ENCODE assay signal across 12 mouse cellular contexts in genomic region chr4:131484607-131485111, GRCm38 (mm10).
A peak's percentile ranks its signal among the peaks of the same experiment; 100 is the strongest.
DNase-seq lines count a peak whose midpoint lies in the region; ATAC-seq and TF ChIP-seq lines count a peak whose summit lies in the region.
"Had no signal": no experiment of that assay in that cellular context is flagged by ENCODE, and none has a peak within 500 bp of the region (broad histone marks: within the 10 kb centered on the region; RNA-seq: fewer than 3 reads in every experiment).

No protein-coding gene starts in this region.

- no peak for TF ChIP-seq POLR2A in cerebellum, adult 2 months (IDR thresholded peaks at IDR 0.05; ENCODE audit: borderline replicate concordance, insufficient read depth, low read length)

- no peak for ATAC-seq in forebrain, embryonic 12.5 days (ENCODE audit: low FRiP score)
- peak; percentile 81 for ATAC-seq in limb, embryonic 13.5 days (ENCODE audit: low FRiP score, low read depth)
- no peak for ATAC-seq in megakaryocyte, adult 5-6 weeks (ENCODE audit: poor library complexity, severe bottlenecking)
- ATAC-seq in frontal cortex, adult (ENCODE audit: low TSS enrichment), result no peak

- peak overlapping the region; percentile 60 for H3K4me3 ChIP-seq in E14TG2a.4 (replicated peaks; ENCODE audit: low read length)
- no peak overlapping the region for H3K4me3 ChIP-seq in cerebellum, adult 2 months (replicated peaks; ENCODE audit: insufficient read depth, low read depth, low read length)
- no peak overlapping the region for H3K4me3 ChIP-seq in forebrain, embryonic 12.5 days (replicated peaks)
- H3K4me3 ChIP-seq in limb, embryonic 13.5 days, result no peak overlapping the region
- H3K4me3 ChIP-seq: liver, embryonic 15.5 days; neural tube, embryonic 12.5 days had no signal

- no peak overlapping the region for H3K4me2 ChIP-seq in forebrain, embryonic 12.5 days
- H3K4me2 ChIP-seq in limb, embryonic 13.5 days (replicated peaks), result peak overlapping the region; percentile 44
- H3K4me2 ChIP-seq: liver, embryonic 15.5 days; neural tube, embryonic 12.5 days had no signal

- no peak for TF ChIP-seq CTCF in E14TG2a.4 (conservative IDR thresholded peaks at IDR 0.05; ENCODE audit: low read length)
- TF ChIP-seq CTCF in cerebellum, adult 2 months (IDR thresholded peaks at IDR 0.05; ENCODE audit: borderline replicate concordance, insufficient read depth, low read depth, low read length), result no peak

- peak; percentile 47 to 51 for DNase-seq in cerebellum, adult 2 months
- DNase-seq in thymus, adult 18-20 months, result no peak
- no peak for DNase-seq in left cerebral cortex, adult 8-10 months (ENCODE audit: low spot score in 2 of 2)
- DNase-seq: kidney, adult 9 months had no signal

- H3K9me3 ChIP-seq in E14TG2a.4 (ENCODE audit: low read length), result no peaks in the 10 kb centered on the region
- no peaks in the 10 kb centered on the region for H3K9me3 ChIP-seq in forebrain, embryonic 12.5 days
- no peaks in the 10 kb centered on the region for H3K9me3 ChIP-seq in limb, embryonic 13.5 days
- H3K9me3 ChIP-seq: G1E; liver, embryonic 15.5 days; neural tube, embryonic 12.5 days had no signal

- no peak overlapping the region for H3K9ac ChIP-seq in forebrain, embryonic 12.5 days
- no peak overlapping the region for H3K9ac ChIP-seq in limb, embryonic 13.5 days
- H3K9ac ChIP-seq: liver, embryonic 15.5 days; neural tube, embryonic 12.5 days had no signal

- no peak overlapping the region for H3K27ac ChIP-seq in cerebellum, adult 2 months (ENCODE audit: insufficient read depth, low read length)
- peak overlapping the region; percentile 71 for H3K27ac ChIP-seq in forebrain, embryonic 12.5 days
- H3K27ac ChIP-seq in limb, embryonic 13.5 days, result peak overlapping the region; percentile 87
- H3K27ac ChIP-seq: liver, embryonic 15.5 days; neural tube, embryonic 12.5 days had no signal

- H3K4me1 ChIP-seq in E14TG2a.4 (replicated peaks; ENCODE audit: low read depth, low read length), result peaks cover 23% of the 10 kb centered on the region
- peaks cover 47% of the 10 kb centered on the region for H3K4me1 ChIP-seq in cerebellum, adult 2 months (ENCODE audit: control insufficient read depth, insufficient read depth, low read length)
- peaks cover 54% of the 10 kb centered on the region for H3K4me1 ChIP-seq in forebrain, embryonic 12.5 days
- H3K4me1 ChIP-seq in limb, embryonic 13.5 days, result peaks cover 91% of the 10 kb centered on the region
- H3K4me1 ChIP-seq: liver, embryonic 15.5 days had no signal

- H3K36me3 ChIP-seq in E14TG2a.4 (ENCODE audit: insufficient read depth, low read length), result no peaks in the 10 kb centered on the region
- no peaks in the 10 kb centered on the region for H3K36me3 ChIP-seq in forebrain, embryonic 12.5 days (replicated peaks)
- no peaks in the 10 kb centered on the region for H3K36me3 ChIP-seq in limb, embryonic 13.5 days
- H3K36me3 ChIP-seq: G1E; liver, embryonic 15.5 days; neural tube, embryonic 12.5 days had no signal

- 31% methylated on average over 14 of the region's 14 CpGs for WGBS in cerebellum, adult 2 months
- 51% methylated on average over 14 of the region's 14 CpGs for WGBS in forebrain, embryonic 12.5 days
- WGBS in limb, embryonic 13.5 days, result 9% methylated on average over 14 of the region's 14 CpGs

- peaks cover 30% of the 10 kb centered on the region for H3K27me3 ChIP-seq in E14TG2a.4 (ENCODE audit: insufficient read depth, low read length)
- no peaks in the 10 kb centered on the region for H3K27me3 ChIP-seq in cerebellum, adult 2 months (ENCODE audit: control insufficient read depth, insufficient read depth, low read length)
- H3K27me3 ChIP-seq in forebrain, embryonic 12.5 days, result 0 out of 2 replicates have a peak, but pooled peaks cover 4% of the 10 kb centered on the region
- H3K27me3 ChIP-seq in limb, embryonic 13.5 days, result 0 out of 2 replicates have a peak, but pooled peaks cover 5% of the 10 kb centered on the region
- H3K27me3 ChIP-seq: neural tube, embryonic 12.5 days had no signal

Comparison
In these comparisons a context has a peak if more than half of its experiments do, and no peak if none do; other contexts are left out.
1. DNase-seq: peak in cerebellum, adult 2 months (2 of 2); none in thymus, adult 18-20 months (0 of 2) and left cerebral cortex, adult 8-10 months (0 of 2).